Mouse (Mus musculus) heart, embryonic 10.5 days (tissue): Measurements from ENCODE around the gene Lama5. TPM values are rescaled to one million over a fixed set of nuclear protein-coding genes. Genes with fewer than 3 reads are reported as not detected.

Experiments
- DNase-seq: peaks from one replicate; pipeline ENCODE4 v3.0.0-alpha.2; 2017; ENCODE audit warnings: low spot score
- H3K27ac ChIP-seq: fragments of 300-500 bp; sonication (generic); 2 replicates; pipeline ENCODE4 v1.5.1; 2016; ENCODE audit warnings: mild to moderate bottlenecking
- H3K27me3 ChIP-seq: fragments of 300-500 bp; sonication (generic); 2 replicates; pipeline ENCODE4 v1.6.1; 2016; ENCODE audit warnings: mild to moderate bottlenecking; ENCODE audit not compliant: poor library complexity, insufficient read depth, severe bottlenecking
- H3K36me3 ChIP-seq: fragments of 300-500 bp; sonication (generic); 2 replicates; pipeline ENCODE4 v1.6.1; 2016; ENCODE audit warnings: mild to moderate bottlenecking, moderate library complexity
- H3K4me1 ChIP-seq: fragments of 300-500 bp; sonication (generic); 2 replicates; pipeline ENCODE4 v1.6.1; 2016; ENCODE audit warnings: mild to moderate bottlenecking
- H3K4me3 ChIP-seq: fragments of 300-500 bp; sonication (generic); 2 replicates; pipeline ENCODE4 v1.5.1; 2016; ENCODE audit warnings: mild to moderate bottlenecking, moderate library complexity
- H3K9me3 ChIP-seq: fragments of 300-500 bp; sonication (generic); 2 replicates; pipeline ENCODE4 v1.6.1; 2016; ENCODE audit warnings: mild to moderate bottlenecking, moderate library complexity
- WGBS: fragments of 180-500 bp; shearing (Covaris S2); methylation state at CpG from one replicate; pipeline ENCODE4 v1.1.7; 2016; 5-methylcytosine and 5-hydroxymethylcytosine counted together
- polyA plus RNA-seq: library from polyadenylated mRNA; unstranded; fragments of >200 nt; fragmentation: Nextera tagmentation; extraction: Ambion mirVana; gene quantifications from 2 replicates; pipeline ENCODE4 v1.2.1, GENCODE M21; 2016

Gene Lama5
- polyA plus RNA-seq, 1 experiment from 2014 or later: 30.8 TPM

DNA sequence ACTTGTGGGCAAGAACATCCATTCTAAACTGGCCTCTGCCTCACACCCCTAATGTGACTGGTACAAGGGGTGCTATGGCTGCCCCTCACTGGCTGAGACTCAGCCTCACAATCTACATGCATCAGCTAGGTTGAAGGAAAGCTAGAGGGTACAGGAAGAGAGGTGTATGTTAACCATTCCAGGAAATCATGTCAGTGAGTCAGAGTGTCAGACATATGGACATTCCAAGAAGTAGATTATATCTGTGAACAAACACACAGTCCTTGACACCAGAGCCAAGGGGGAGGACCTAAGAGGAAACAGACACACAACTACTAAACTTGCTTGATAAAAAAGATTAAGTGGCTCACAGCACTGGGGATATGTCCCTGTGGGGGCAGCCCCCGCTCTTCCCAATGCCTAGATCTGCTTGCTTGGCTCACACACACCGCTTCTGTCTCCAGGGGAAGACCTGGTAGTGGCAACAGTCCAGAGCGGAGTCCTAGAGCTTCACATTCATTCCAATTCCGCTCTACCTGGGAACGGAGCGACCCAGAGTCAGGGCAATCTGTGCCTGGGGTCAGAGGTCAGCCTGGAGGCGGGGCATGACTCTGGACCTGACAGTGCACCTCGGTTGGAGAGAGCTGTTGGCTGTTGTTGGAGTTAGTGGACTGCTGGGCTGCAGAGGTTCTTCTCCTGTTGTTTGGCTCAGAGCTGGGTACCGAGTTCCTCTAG, 23.4 kb upstream of the Lama5 start:
- H3K9me3 ChIP-seq: no peaks in the 10 kb centered on the region
- no peaks in the 10 kb centered on the region for H3K27me3 ChIP-seq
- 67% methylated on average over 9 of the region's 9 CpGs for WGBS
- H3K4me1 ChIP-seq: peaks cover 14% of the 10 kb centered on the region
- no peak overlapping the region for H3K4me3 ChIP-seq
- DNase-seq: no peak
- no peaks in the 10 kb centered on the region for H3K36me3 ChIP-seq
- peak overlapping the region; percentile 44; the same call in 1 of the 2 replicates for H3K27ac ChIP-seq

DNA sequence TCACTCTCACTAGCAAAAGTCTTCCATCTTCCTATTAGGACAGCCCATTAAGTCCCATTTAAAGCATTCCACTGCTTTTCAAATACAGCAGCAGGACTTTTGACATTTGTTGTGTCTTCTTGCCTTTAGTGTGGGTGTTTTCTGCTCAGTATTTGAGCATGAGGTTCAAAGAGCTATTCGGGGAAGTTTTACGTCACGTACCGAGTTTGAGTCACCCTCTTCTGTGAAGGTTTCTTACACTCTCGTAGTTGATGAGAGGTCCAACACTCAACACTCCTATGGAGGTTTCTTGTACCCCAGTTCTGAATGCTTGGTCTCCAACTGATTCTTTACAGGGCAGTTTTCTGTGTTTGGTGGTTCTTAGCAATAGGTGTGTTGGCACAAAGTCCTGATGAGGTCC, 22.3 kb upstream of the Lama5 start:
- H3K4me1 ChIP-seq: peaks cover 14% of the 10 kb centered on the region
- H3K27ac ChIP-seq: no peak overlapping the region
- H3K36me3 ChIP-seq: no peaks in the 10 kb centered on the region
- H3K27me3 ChIP-seq: no peaks in the 10 kb centered on the region
- no peaks in the 10 kb centered on the region for H3K9me3 ChIP-seq
- DNase-seq: no peak
- no peak overlapping the region for H3K4me3 ChIP-seq
- 84% methylated on average over 5 of the region's 5 CpGs for WGBS

DNA sequence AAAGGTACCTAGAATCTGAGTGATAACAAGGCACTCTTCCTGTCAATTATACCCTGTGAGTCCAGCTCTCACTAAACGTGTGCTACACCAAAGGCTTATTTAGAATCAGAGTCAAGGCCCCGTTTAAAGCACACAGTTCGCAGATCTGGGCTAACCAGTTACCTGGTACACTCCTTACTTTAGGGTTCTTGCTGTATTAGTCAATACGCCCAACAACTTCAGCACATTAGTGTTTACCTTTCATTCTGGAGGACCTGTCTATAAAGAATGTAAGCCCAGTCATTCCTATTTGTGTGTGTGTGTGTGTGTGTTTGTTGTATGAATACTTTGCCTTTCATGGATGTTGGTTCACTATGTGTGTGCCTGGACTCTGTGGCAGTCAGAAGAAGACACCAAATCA, 17.4 kb upstream of the Lama5 start:
- peaks cover 10% of the 10 kb centered on the region for H3K4me1 ChIP-seq
- no peak overlapping the region for H3K4me3 ChIP-seq
- H3K27me3 ChIP-seq: no peaks in the 10 kb centered on the region
- no peak for DNase-seq
- 80% methylated on average over 4 of the region's 4 CpGs for WGBS
- H3K9me3 ChIP-seq: no peaks in the 10 kb centered on the region
- H3K36me3 ChIP-seq: no peaks in the 10 kb centered on the region
- H3K27ac ChIP-seq: no peak overlapping the region

DNA sequence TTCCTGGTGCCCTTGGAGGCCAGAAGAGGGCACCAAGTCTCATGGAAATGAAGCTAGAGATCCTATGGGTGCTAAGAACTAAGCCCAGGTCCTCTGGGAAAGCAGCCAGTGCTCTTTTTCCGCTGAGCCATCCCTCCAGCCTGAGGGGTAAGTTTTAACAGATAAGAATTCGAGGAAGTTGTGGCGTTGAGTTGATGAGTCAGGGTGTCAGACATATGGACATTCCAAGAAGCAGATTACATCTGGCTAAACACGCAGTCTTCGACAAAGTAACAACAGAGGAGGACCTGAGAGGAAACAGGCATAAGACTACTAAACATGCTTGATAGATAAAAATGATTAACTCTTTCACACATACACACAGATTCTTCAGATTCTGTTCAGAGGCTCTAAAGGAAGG, 12.9 kb upstream of the Lama5 start:
- Histone ChIP-seq H3K4me1 (peaks cover 41% of the 10 kb centered on the region), H3K9me3 (no peaks in the 10 kb centered on the region), H3K27ac (no peak overlapping the region), H3K4me3 (no peak overlapping the region), H3K36me3 (no peaks in the 10 kb centered on the region), H3K27me3 (no peaks in the 10 kb centered on the region)
- no peak for DNase-seq
- 35% methylated on average over 5 of the region's 5 CpGs for WGBS

GRCm38 (mm10) chr2:180237601-180238345, 12.1 kb upstream of the Lama5 start:
- no peaks in the 10 kb centered on the region for H3K27me3 ChIP-seq
- no peak overlapping the region for H3K4me3 ChIP-seq
- H3K36me3 ChIP-seq: no peaks in the 10 kb centered on the region
- H3K4me1 ChIP-seq: peaks cover 49% of the 10 kb centered on the region
- DNase-seq: no peak
- H3K9me3 ChIP-seq: no peaks in the 10 kb centered on the region
- WGBS: 81% methylated on average over 7 of the region's 7 CpGs
- H3K27ac ChIP-seq: no peak overlapping the region

GRCm38 (mm10) chr2:180236930-180237329, 11.3 kb upstream of the Lama5 start:
- Histone ChIP-seq H3K27me3 (no peaks in the 10 kb centered on the region), H3K4me3 (no peak overlapping the region), H3K9me3 (no peaks in the 10 kb centered on the region), H3K27ac (no peak overlapping the region), H3K36me3 (no peaks in the 10 kb centered on the region), H3K4me1 (peaks cover 57% of the 10 kb centered on the region)
- 64% methylated on average over 3 of the region's 3 CpGs for WGBS
- no peak for DNase-seq

GRCm38 (mm10) chr2:180236500-180236899, 10.8 kb upstream of the Lama5 start:
- Histone ChIP-seq H3K36me3 (no peaks in the 10 kb centered on the region), H3K4me3 (no peak overlapping the region), H3K9me3 (no peaks in the 10 kb centered on the region), H3K4me1 (peaks cover 62% of the 10 kb centered on the region), H3K27me3 (no peaks in the 10 kb centered on the region), H3K27ac (peak overlapping the region; percentile 85; the same call in 1 of the 2 replicates)
- WGBS: 57% methylated on average over 2 of the region's 3 CpGs
- no peak for DNase-seq

DNA sequence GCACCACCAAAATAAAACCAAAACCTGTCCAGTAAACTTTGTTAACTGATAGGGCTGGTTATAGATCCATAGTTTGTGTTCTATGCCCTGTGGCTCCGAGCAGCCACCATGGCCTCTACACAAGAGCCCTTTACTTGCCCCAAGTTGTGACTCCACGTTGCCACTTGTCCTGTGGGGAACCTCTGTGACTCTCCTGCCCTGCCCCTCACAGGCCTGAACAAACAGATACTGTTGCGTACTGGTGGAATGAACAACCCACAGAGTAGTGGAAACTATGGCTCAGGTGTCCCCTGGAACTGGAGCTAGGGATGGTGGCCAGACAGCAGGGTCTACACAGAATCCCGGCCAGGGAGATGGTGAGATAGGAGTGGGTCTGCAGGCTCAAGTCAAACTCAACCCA, 10.1 kb upstream of the Lama5 start:
- Histone ChIP-seq H3K36me3 (no peaks in the 10 kb centered on the region), H3K4me1 (peaks cover 64% of the 10 kb centered on the region), H3K27ac (peak overlapping the region; percentile 85), H3K9me3 (no peaks in the 10 kb centered on the region), H3K4me3 (no peak overlapping the region), H3K27me3 (no peaks in the 10 kb centered on the region)
- DNase-seq: no peak
- WGBS: 73% methylated on average over 4 of the region's 4 CpGs

- peaks cover 67% of the 10 kb centered on the region for H3K4me1 ChIP-seq
- DNase-seq: no peak
- H3K27me3 ChIP-seq: no peaks in the 10 kb centered on the region
- WGBS: 46% methylated on average over 6 of the region's 6 CpGs
- H3K9me3 ChIP-seq: no peaks in the 10 kb centered on the region
- peak overlapping the region; percentile 85 for H3K27ac ChIP-seq
- H3K36me3 ChIP-seq: no peaks in the 10 kb centered on the region
- H3K4me3 ChIP-seq: peak overlapping the region; percentile 16; the same call in 1 of the 2 replicates
Measured at GRCm38 (mm10) chr2:180234980-180235379, 9.3 kb upstream of the Lama5 start.

GRCm38 (mm10) chr2:180234353-180234752, 8.7 kb upstream of the Lama5 start:
- no peaks in the 10 kb centered on the region for H3K36me3 ChIP-seq
- H3K27me3 ChIP-seq: no peaks in the 10 kb centered on the region
- H3K4me1 ChIP-seq: peaks cover 68% of the 10 kb centered on the region
- H3K4me3 ChIP-seq: no peak overlapping the region
- 88% methylated on average over 8 of the region's 8 CpGs for WGBS
- peak overlapping the region; percentile 85 for H3K27ac ChIP-seq
- no peaks in the 10 kb centered on the region for H3K9me3 ChIP-seq
- no peak for DNase-seq

GRCm38 (mm10) chr2:180233101-180233904, 7.6 kb upstream of the Lama5 start:
- 67% methylated on average over 7 of the region's 7 CpGs for WGBS
- no peak for DNase-seq
- no peaks in the 10 kb centered on the region for H3K27me3 ChIP-seq
- H3K4me1 ChIP-seq: peaks cover 74% of the 10 kb centered on the region
- peak overlapping the region; percentile 80 for H3K27ac ChIP-seq
- H3K36me3 ChIP-seq: no peaks in the 10 kb centered on the region
- H3K9me3 ChIP-seq: no peaks in the 10 kb centered on the region
- H3K4me3 ChIP-seq: no peak overlapping the region

DNA sequence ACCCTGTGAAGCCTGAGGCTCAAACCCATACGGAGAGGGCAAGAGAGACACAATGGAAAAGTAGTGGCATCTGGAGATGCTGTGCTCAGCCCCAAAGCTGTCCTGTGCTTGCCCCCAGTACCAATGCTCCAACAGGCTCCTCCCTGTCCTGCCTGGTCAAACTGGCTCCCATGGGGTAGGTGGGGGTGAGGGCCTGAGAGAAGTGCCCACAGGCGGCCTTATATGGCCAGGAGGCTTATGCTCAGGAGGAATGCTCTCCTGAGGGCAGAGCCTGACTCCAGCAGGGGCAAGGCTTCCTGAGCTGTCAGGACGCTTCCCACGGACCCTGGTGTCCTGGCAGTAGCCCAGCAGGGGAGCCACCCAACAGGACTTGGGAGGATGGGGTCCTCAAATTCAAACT, 4.8 kb upstream of the Lama5 start:
- Histone ChIP-seq H3K27ac (peak overlapping the region; percentile 80), H3K36me3 (no peaks in the 10 kb centered on the region), H3K9me3 (no peaks in the 10 kb centered on the region), H3K27me3 (peaks cover 9% of the 10 kb centered on the region; the same call in 1 of the 2 replicates), H3K4me1 (peaks cover 89% of the 10 kb centered on the region), H3K4me3 (no peak overlapping the region)
- DNase-seq: no peak
- WGBS: 37% methylated on average over 4 of the region's 4 CpGs

- WGBS: 63% methylated on average over 3 of the region's 3 CpGs
- H3K27me3 ChIP-seq: peaks cover 22% of the 10 kb centered on the region; the same call in 1 of the 2 replicates
- H3K4me1 ChIP-seq: peaks cover 89% of the 10 kb centered on the region
Measured at GRCm38 (mm10) chr2:180229129-180229528, 3.5 kb upstream of the Lama5 start.

More at GRCm38 (mm10) chr2:180229129-180229528, 3.5 kb upstream of the Lama5 start:
- Histone ChIP-seq H3K4me3 (no peak overlapping the region), H3K9me3 (no peaks in the 10 kb centered on the region), H3K36me3 (no peaks in the 10 kb centered on the region), H3K27ac (no peak overlapping the region)
- DNase-seq: no peak
